Mouse (Mus musculus) C2C12 (cell line): ENCODE measurements around the gene Glis3.

Source experiments
- CEBPB ChIP-seq: IDR thresholded peaks from one replicate; pipeline ENCODE4 v1.6.1; 2011; ENCODE audit warnings: low read depth, mild to moderate bottlenecking, control low read depth, moderate library complexity
- CTCF ChIP-seq: IDR thresholded peaks from one replicate; pipeline ENCODE4 v1.5.1; 2011; ENCODE audit not compliant: control insufficient read depth, insufficient read depth, insufficient read length
- FOSL1 ChIP-seq: IDR thresholded peaks from one replicate; pipeline ENCODE4 v1.8.0; 2011; ENCODE audit warnings: mild to moderate bottlenecking, low read length; ENCODE audit not compliant: poor library complexity, insufficient read depth, severe bottlenecking
- MAX ChIP-seq: IDR thresholded peaks from one replicate; pipeline ENCODE4 v1.6.1; 2011; ENCODE audit warnings: mild to moderate bottlenecking, control low read depth
- MYOG ChIP-seq: IDR thresholded peaks from one replicate; pipeline ENCODE4 v1.6.1; 2011; ENCODE audit not compliant: control insufficient read depth, insufficient read length; ENCODE audit errors: extremely low read depth
- USF1 ChIP-seq: IDR thresholded peaks from one replicate; pipeline ENCODE4 v1.6.1; 2011; ENCODE audit warnings: low read depth, mild to moderate bottlenecking, control low read depth, moderate library complexity

GRCm38 (mm10) chr19:28531750-28532149, 148.1 kb downstream of the Glis3 start:
- TF ChIP-seq CTCF (no peak), CEBPB (no peak), USF1 (no peak), MAX (no peak), FOSL1 (no peak), MYOG (no peak)
